Mouse (Mus musculus) cortical plate, adult 2 months (tissue): Measurements from ENCODE around the gene Mmp28. TPM values are rescaled to one million over a fixed set of nuclear protein-coding genes. Genes with fewer than 3 reads are reported as not detected.

Experiments used
- H3K27ac ChIP-seq: fragments of 200-500 bp; 2 replicates; pipeline ENCODE4 v1.5.1; 2012; ENCODE audit warnings: low read length, control low read depth, inconsistent platforms; ENCODE audit not compliant: insufficient read depth
- H3K4me1 ChIP-seq: fragments of 200-500 bp; 2 replicates; pipeline ENCODE4 v1.6.1; 2011; ENCODE audit warnings: low read length; ENCODE audit not compliant: control insufficient read depth, insufficient read depth
- H3K4me3 ChIP-seq: fragments of 200-500 bp; 2 replicates; pipeline ENCODE4 v1.5.1; 2011; ENCODE audit warnings: mild to moderate bottlenecking, low read length, control low read depth; ENCODE audit not compliant: insufficient read depth
- CTCF ChIP-seq: fragments of 200-500 bp; IDR thresholded peaks from 2 replicates; pipeline ENCODE4 v1.5.1; 2011; ENCODE audit warnings: mild to moderate bottlenecking, control low read depth, low read length; ENCODE audit not compliant: insufficient read depth; ENCODE audit errors: extremely low read depth
- POLR2A ChIP-seq: fragments of 200-500 bp; IDR thresholded peaks from 2 replicates; pipeline ENCODE4 v1.6.1; 2011; ENCODE audit warnings: mild to moderate bottlenecking, low read length, control low read depth; ENCODE audit not compliant: insufficient read depth; ENCODE audit errors: extremely low read depth
- polyA plus RNA-seq: library from polyadenylated mRNA; depleted of rRNA; stranded (reverse); fragments of >200 nt; gene quantifications from 2 replicates; pipeline ENCODE4 v1.2.3, GENCODE M21; 2012; rRNA removed

The Mmp28 gene
- polyA plus RNA-seq, 1 experiment: 5.3 TPM

- TF ChIP-seq POLR2A: no peak
- no peak for TF ChIP-seq CTCF
- Histone ChIP-seq H3K4me3 (no peak overlapping the region), H3K27ac (peak overlapping the region; percentile 43; the same call in 1 of the 2 replicates), H3K4me1 (peaks cover 6% of the 10 kb centered on the region; the same call in 1 of the 2 replicates)
These were observed 69.8 kb downstream of the Mmp28 start for GRCm38 (mm10) chr11:83393062-83393461.

Other genes with a start within 250 kb of the Mmp28 start
- not detected in 2 replicates for gene Slfn14, start 176.3 kb downstream of the Mmp28 start, polyA plus RNA-seq
- gene Ap2b1, start 164.0 kb downstream of the Mmp28 start, polyA plus RNA-seq: 130 and 131 TPM in 2 replicates
- 7.0 and 7.3 TPM in 2 replicates for gene Pex12, start 160.5 kb downstream of the Mmp28 start, polyA plus RNA-seq
- 252 and 271 TPM in 2 replicates for gene Rasl10b, start 53.9 kb downstream of the Mmp28 start, polyA plus RNA-seq
- gene Gas2l2, start 33.6 kb downstream of the Mmp28 start, polyA plus RNA-seq: 0.10 TPM in 1 of 2 replicates, not detected in the other
- 0.75 and 0.95 TPM in 2 replicates for gene 1700020L24Rik, start 25.4 kb downstream of the Mmp28 start, polyA plus RNA-seq
- gene Taf15, start 10.0 kb upstream of the Mmp28 start, polyA plus RNA-seq: 43.0 and 50.8 TPM in 2 replicates
- not detected in 2 replicates for gene Heatr9, start 59.1 kb upstream of the Mmp28 start, polyA plus RNA-seq
- gene Ccl5, start 67.4 kb upstream of the Mmp28 start, polyA plus RNA-seq: 0.58 and 1.0 TPM in 2 replicates
- gene Ccl9, start 115.6 kb upstream of the Mmp28 start, polyA plus RNA-seq: 1.7 and 2.1 TPM in 2 replicates
- gene Ccl6, start 130.0 kb upstream of the Mmp28 start, polyA plus RNA-seq: 2.8 and 3.6 TPM in 2 replicates
- gene Rpl9-ps1, start 182.6 kb upstream of the Mmp28 start, polyA plus RNA-seq: not detected in 2 replicates
- 0.76 and 0.84 TPM in 2 replicates for gene Ccl3, start 186.3 kb upstream of the Mmp28 start, polyA plus RNA-seq
- 0.35 and 0.42 TPM in 2 replicates for gene Ccl4, start 199.5 kb upstream of the Mmp28 start, polyA plus RNA-seq
- gene Wfdc17, start 240.9 kb upstream of the Mmp28 start, polyA plus RNA-seq: 0.49 and 1.3 TPM in 2 replicates
- 4.2 and 5.8 TPM in 2 replicates for gene Wfdc18, start 245.9 kb upstream of the Mmp28 start, polyA plus RNA-seq